Mouse (Mus musculus): ENCODE results near the gene Zfp277. TPM values are rescaled to one million over a fixed set of nuclear protein-coding genes. Genes with fewer than 3 reads are reported as not detected.

Zfp277 gene
- polyA plus RNA-seq, 1 experiment from 2014 or later = 8.3 TPM

DNA sequence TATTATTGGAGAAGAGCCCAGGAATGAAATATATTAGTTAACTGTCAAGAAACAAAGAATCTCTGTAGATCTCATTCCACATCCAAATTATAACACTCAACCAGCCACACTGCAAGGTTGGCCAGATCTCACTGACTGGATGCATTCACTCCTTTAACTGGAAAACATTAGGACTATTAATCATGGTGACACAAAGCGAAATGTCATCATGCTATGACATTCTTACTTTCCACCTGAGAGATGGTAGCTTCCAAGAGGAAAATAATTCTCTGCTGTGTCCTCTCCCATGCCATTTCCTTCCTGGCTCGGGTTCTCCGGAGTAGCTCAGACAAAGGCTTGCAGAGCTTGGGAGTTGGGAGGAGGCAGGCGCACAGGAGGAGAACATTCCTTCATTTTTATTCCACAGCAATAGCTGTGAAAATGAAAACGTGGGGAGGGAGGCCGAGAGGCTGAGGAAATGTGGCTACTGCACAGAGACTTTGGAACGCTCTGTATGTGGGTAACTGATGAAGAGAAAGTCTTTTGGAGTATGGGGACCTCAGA is 17.1 kb upstream of the Zfp277 start:
- DNase-seq = no peak

DNA sequence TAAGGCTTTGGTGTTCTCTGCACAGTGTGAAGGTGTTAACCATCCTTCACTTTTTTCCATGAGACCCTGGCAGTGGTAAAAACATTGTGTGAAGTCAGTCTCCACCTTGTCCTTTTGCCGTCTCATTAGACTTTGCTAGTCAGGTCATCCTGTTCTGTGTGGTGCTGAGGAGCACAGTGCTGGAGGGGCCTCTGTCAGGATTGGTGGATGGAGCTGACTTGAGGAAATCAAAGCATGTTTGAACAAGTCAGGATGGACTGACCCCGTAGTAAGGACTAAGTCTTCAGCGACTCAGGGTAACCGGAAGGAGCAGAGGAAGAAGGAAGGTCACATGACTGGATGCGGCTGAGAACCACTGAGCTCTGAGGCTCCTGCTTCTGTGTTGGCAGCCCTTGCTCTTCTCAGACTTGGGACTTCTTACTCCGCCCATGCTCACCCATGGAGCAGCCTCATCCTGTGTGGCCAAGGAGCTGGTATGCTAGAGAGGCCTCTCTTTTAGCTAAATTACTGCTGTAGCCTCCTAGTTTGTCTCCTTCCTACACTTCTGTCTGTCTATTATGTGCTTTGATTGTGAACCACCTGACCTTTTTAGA is 14.1 kb upstream of the Zfp277 start:
- H3K27ac ChIP-seq (ENCODE audit: low read depth) = 0 out of 2 replicates have a peak overlapping the region, but pooled peaks have one; percentile 22
- no peaks in the 10 kb centered on the region for H3K27me3 ChIP-seq (ENCODE audit: insufficient read depth, low read length)
- no peak for DNase-seq

More for the DNA sequence above, 17.1 kb upstream of the Zfp277 start:
- Histone ChIP-seq H3K9ac (replicated peaks) (no peak overlapping the region), H3K27me3 (ENCODE audit: insufficient read depth, low read length) (no peaks in the 10 kb centered on the region), H3K4me3 (ENCODE audit: low read depth, low read length) (no peak overlapping the region), H3K36me3 (replicated peaks; ENCODE audit: insufficient read depth, low read length) (no peaks in the 10 kb centered on the region), H3K9me3 (ENCODE audit: low read length) (no peaks in the 10 kb centered on the region), H3K4me1 (ENCODE audit: insufficient read depth) (no peaks in the 10 kb centered on the region; the same call in 1 of the 2 replicates), H3K27ac (ENCODE audit: low read depth) (no peak overlapping the region), H3K4me2 (ENCODE audit: low read depth, low read length) (no peak overlapping the region)
- WGBS (ENCODE audit: insufficient replicate concordance) = 63% methylated on average over 7 of the region's 7 CpGs
- TF ChIP-seq EP300 (IDR thresholded peaks at IDR 0.05; ENCODE audit: low read depth) = no peak
- no peak for TF ChIP-seq CTCF (IDR thresholded peaks at IDR 0.05; ENCODE audit: low read depth)
- no peak for ATAC-seq

DNA sequence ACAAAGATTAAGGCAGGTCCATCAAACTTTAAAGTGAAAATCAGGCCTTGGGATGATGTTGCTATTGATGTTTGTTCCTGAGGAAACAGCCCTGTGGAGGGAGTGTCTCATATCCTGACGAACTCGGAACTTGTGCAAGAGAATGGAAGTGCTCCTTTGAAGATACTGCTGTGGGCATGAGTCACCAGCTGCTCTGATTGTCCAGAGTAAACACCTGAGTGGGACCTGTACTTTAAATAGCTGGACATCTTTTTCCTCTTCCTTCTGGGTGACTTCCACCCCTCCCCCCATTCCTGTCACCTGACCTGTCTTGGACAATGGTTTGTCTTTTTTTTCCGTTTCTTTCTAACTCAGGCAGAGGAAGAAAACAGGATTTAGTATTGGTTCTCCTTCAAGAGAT is 13.3 kb upstream of the Zfp277 start:
- Histone ChIP-seq H3K9me3 (ENCODE audit: low read length) (no peaks in the 10 kb centered on the region), H3K27me3 (ENCODE audit: insufficient read depth, low read length) (no peaks in the 10 kb centered on the region), H3K4me1 (ENCODE audit: insufficient read depth) (no peaks in the 10 kb centered on the region; the same call in 1 of the 2 replicates), H3K4me3 (ENCODE audit: low read depth, low read length) (no peak overlapping the region), H3K9ac (replicated peaks) (no peak overlapping the region), H3K36me3 (replicated peaks; ENCODE audit: insufficient read depth, low read length) (no peaks in the 10 kb centered on the region), H3K27ac (ENCODE audit: low read depth) (no peak overlapping the region), H3K4me2 (ENCODE audit: low read depth, low read length) (no peak overlapping the region)
- TF ChIP-seq CTCF (IDR thresholded peaks at IDR 0.05; ENCODE audit: low read depth) = no peak
- 0 out of 2 replicates have a peak, but pooled peaks have one; percentile 12 for TF ChIP-seq EP300 (IDR thresholded peaks at IDR 0.05; ENCODE audit: low read depth)
- no peak for DNase-seq
- ATAC-seq = no peak
- 40% methylated on average over 3 of the region's 3 CpGs for WGBS (ENCODE audit: insufficient replicate concordance)

More for the DNA sequence above, 14.1 kb upstream of the Zfp277 start:
- H3K36me3 ChIP-seq (replicated peaks; ENCODE audit: insufficient read depth, low read length) = no peaks in the 10 kb centered on the region
- no peak overlapping the region for H3K4me2 ChIP-seq (ENCODE audit: low read depth, low read length)
- no peak for TF ChIP-seq EP300 (IDR thresholded peaks at IDR 0.05; ENCODE audit: low read depth)
- TF ChIP-seq CTCF (IDR thresholded peaks at IDR 0.05; ENCODE audit: low read depth) = no peak
- H3K9me3 ChIP-seq (ENCODE audit: low read length) = no peaks in the 10 kb centered on the region
- ATAC-seq = no peak
- H3K4me3 ChIP-seq (ENCODE audit: low read depth, low read length) = no peak overlapping the region
- H3K4me1 ChIP-seq (ENCODE audit: insufficient read depth) = no peaks in the 10 kb centered on the region; the same call in 1 of the 2 replicates
- H3K9ac ChIP-seq (replicated peaks) = no peak overlapping the region
- WGBS (ENCODE audit: insufficient replicate concordance) = 37% methylated on average over 6 of the region's 6 CpGs

DNA sequence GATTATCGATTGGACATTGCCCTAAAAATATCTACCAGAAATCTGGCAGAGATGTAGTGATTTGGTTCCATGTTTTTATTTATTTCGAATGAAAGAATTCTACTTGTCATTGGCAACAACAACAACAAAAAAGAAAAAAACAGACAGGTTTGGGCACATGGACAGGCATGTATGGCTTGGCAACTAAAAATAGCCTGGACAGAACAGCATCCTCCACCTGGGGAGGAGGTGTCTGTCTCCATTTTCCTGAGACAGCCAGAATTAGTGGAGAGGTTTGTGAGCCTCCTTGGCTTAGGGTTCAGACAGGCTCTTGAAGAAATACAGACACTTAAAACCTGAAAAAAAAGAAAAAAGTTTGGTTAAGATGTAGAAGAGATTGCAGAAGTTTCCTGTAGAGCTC is 10.8 kb upstream of the Zfp277 start:
- 81% methylated on average over 2 of the region's 2 CpGs for WGBS (ENCODE audit: insufficient replicate concordance)
- Histone ChIP-seq H3K36me3 (replicated peaks; ENCODE audit: insufficient read depth, low read length) (no peaks in the 10 kb centered on the region), H3K4me1 (ENCODE audit: insufficient read depth) (no peaks in the 10 kb centered on the region; the same call in 1 of the 2 replicates)

DNA sequence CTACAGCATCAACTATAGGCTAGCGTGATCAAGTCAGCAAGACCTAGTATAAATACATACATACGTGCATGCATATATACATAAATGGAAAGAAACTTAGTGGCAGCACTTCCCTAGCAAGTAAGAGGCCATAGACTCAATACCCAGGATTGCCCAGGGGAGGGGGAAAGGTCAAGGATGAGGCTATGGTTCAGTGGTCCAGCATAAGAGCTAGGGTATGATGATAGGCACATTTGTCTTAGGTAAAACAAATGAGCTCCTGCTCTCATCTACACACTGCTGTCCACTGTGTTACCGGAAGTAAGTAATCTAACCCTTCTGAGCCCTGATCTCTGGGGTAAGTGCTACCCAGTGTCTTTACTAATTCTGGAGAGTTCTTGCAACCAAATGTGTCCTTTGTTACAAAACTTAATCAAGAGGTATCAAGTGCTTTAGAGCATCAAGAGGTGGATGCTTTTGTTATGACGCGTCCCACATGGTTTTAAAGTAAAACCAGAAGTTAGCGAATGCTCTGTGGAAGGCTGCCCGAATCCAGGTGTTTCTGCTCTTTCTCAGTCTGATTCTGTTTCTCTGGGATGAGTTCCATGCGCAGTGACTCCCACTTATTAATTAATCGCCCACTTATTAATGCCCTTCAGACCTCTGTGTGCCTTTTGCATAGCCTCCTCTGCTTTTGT is 3.6 kb upstream of the Zfp277 start:
- H3K9me3 ChIP-seq (ENCODE audit: low read length) = no peaks in the 10 kb centered on the region
- TF ChIP-seq EP300 (IDR thresholded peaks at IDR 0.05; ENCODE audit: low read depth) (no peak), CTCF (IDR thresholded peaks at IDR 0.05; ENCODE audit: low read depth) (no peak)
- H3K36me3 ChIP-seq (replicated peaks; ENCODE audit: insufficient read depth, low read length) = no peaks in the 10 kb centered on the region
- no peak overlapping the region for H3K4me3 ChIP-seq (ENCODE audit: low read depth, low read length)
- no peak for DNase-seq
- no peak overlapping the region for H3K9ac ChIP-seq (replicated peaks)
- 76% methylated on average over 9 of the region's 9 CpGs for WGBS (ENCODE audit: insufficient replicate concordance)
- H3K4me1 ChIP-seq (ENCODE audit: insufficient read depth) = 0 out of 2 replicates have a peak, but pooled peaks cover 10% of the 10 kb centered on the region
- ATAC-seq = no peak
- H3K27ac ChIP-seq (ENCODE audit: low read depth) = no peak overlapping the region
- peaks cover 29% of the 10 kb centered on the region for H3K27me3 ChIP-seq (ENCODE audit: insufficient read depth, low read length)
- no peak overlapping the region for H3K4me2 ChIP-seq (ENCODE audit: low read depth, low read length)

More for the DNA sequence above, 10.8 kb upstream of the Zfp277 start:
- no peak overlapping the region for H3K27ac ChIP-seq (ENCODE audit: low read depth)
- H3K4me3 ChIP-seq (ENCODE audit: low read depth, low read length) = no peak overlapping the region
- ATAC-seq (no peak), DNase-seq (no peak)
- TF ChIP-seq CTCF (IDR thresholded peaks at IDR 0.05; ENCODE audit: low read depth) (no peak), EP300 (IDR thresholded peaks at IDR 0.05; ENCODE audit: low read depth) (no peak)
- H3K9me3 ChIP-seq (ENCODE audit: low read length) = no peaks in the 10 kb centered on the region
- H3K9ac ChIP-seq (replicated peaks) = no peak overlapping the region
- no peaks in the 10 kb centered on the region for H3K27me3 ChIP-seq (ENCODE audit: insufficient read depth, low read length)
- H3K4me2 ChIP-seq (ENCODE audit: low read depth, low read length) = no peak overlapping the region

All from liver, postnatal 0 days (tissue).